Mouse (Mus musculus): ENCODE measurements around the gene Sorbs1. TPM values are rescaled to one million over a fixed set of nuclear protein-coding genes. Genes with fewer than 3 reads are reported as not detected.

Sorbs1 gene
- total RNA-seq, 2 experiments from 2014 or later: 195 to 227 TPM

- DNase-seq: no peak
Measured at GRCm38 (mm10) chr19:40435797-40436196, 77.8 kb downstream of the Sorbs1 start.

- DNase-seq: no peak
Measured at GRCm38 (mm10) chr19:40435045-40435444, 78.5 kb downstream of the Sorbs1 start.

GRCm38 (mm10) chr19:40434042-40434869, 79.3 kb downstream of the Sorbs1 start:
- no peak for DNase-seq

- DNase-seq: no peak
Measured at GRCm38 (mm10) chr19:40433316-40433912, 80.2 kb downstream of the Sorbs1 start.

- no peak for DNase-seq
Measured at GRCm38 (mm10) chr19:40431969-40432368, 81.6 kb downstream of the Sorbs1 start.

GRCm38 (mm10) chr19:40429572-40429971, 84.0 kb downstream of the Sorbs1 start:
- DNase-seq: no peak

- no peak for DNase-seq
Measured at GRCm38 (mm10) chr19:40429169-40429568, 84.4 kb downstream of the Sorbs1 start.

- no peak for DNase-seq
Measured at GRCm38 (mm10) chr19:40426103-40426960, 87.2 kb downstream of the Sorbs1 start.

GRCm38 (mm10) chr19:40425326-40425725, 88.3 kb downstream of the Sorbs1 start:
- DNase-seq: no peak

GRCm38 (mm10) chr19:40421037-40421436, 92.5 kb downstream of the Sorbs1 start:
- no peak for DNase-seq

- DNase-seq: no peak
Measured at GRCm38 (mm10) chr19:40419315-40419714, 94.3 kb downstream of the Sorbs1 start.

- no peak for DNase-seq
Measured at GRCm38 (mm10) chr19:40417155-40417821, 96.3 kb downstream of the Sorbs1 start.

- DNase-seq: no peak
Measured at GRCm38 (mm10) chr19:40415725-40416124, 97.9 kb downstream of the Sorbs1 start.

- no peak for DNase-seq
Measured at GRCm38 (mm10) chr19:40414798-40415475, 98.6 kb downstream of the Sorbs1 start.

- DNase-seq: no peak
Measured at GRCm38 (mm10) chr19:40414386-40414785, 99.2 kb downstream of the Sorbs1 start.

GRCm38 (mm10) chr19:40411379-40411813, 102.2 kb downstream of the Sorbs1 start:
- DNase-seq: no peak

GRCm38 (mm10) chr19:40410511-40410910, 103.1 kb downstream of the Sorbs1 start:
- DNase-seq: no peak

GRCm38 (mm10) chr19:40410109-40410508, 103.5 kb downstream of the Sorbs1 start:
- DNase-seq: no peak

GRCm38 (mm10) chr19:40409500-40410035, 104.0 kb downstream of the Sorbs1 start:
- no peak for DNase-seq

- DNase-seq: no peak
Measured at GRCm38 (mm10) chr19:40407186-40407585, 106.4 kb downstream of the Sorbs1 start.

GRCm38 (mm10) chr19:40406661-40407060, 106.9 kb downstream of the Sorbs1 start:
- DNase-seq: no peak
